Mouse (Mus musculus): ENCODE measurements around the gene Mprip. TPM values are rescaled to one million over a fixed set of nuclear protein-coding genes. Genes with fewer than 3 reads are reported as not detected.
"Not testable (repeated sequence)": the region's sequence is repeated elsewhere in the genome, so short reads cannot be mapped to it uniquely, and the experiment has no call there.

Mprip gene
- polyA plus RNA-seq, 2 experiments from 2014 or later: 21.3 to 29.6 TPM

- no peak for ATAC-seq
Measured at GRCm38 (mm10) chr11:59717801-59718291, 56.7 kb downstream of the Mprip start.

- ATAC-seq: no peak
Measured at GRCm38 (mm10) chr11:59719185-59719584, 58.1 kb downstream of the Mprip start.

GRCm38 (mm10) chr11:59721385-59721784, 60.3 kb downstream of the Mprip start:
- no peak for ATAC-seq

- ATAC-seq: no peak
Measured at GRCm38 (mm10) chr11:59727204-59727603, 66.1 kb downstream of the Mprip start.

GRCm38 (mm10) chr11:59731821-59732220, 70.7 kb downstream of the Mprip start:
- no peak for ATAC-seq

GRCm38 (mm10) chr11:59732407-59733066, 71.4 kb downstream of the Mprip start:
- ATAC-seq: no peak

- not testable (repeated sequence) for ATAC-seq
Measured at GRCm38 (mm10) chr11:59733600-59733999, 72.5 kb downstream of the Mprip start.

- no peak for ATAC-seq
Measured at GRCm38 (mm10) chr11:59734335-59734734, 73.2 kb downstream of the Mprip start.

- ATAC-seq: not testable (repeated sequence)
Measured at GRCm38 (mm10) chr11:59735938-59736337, 74.8 kb downstream of the Mprip start.

- ATAC-seq: no peak
Measured at GRCm38 (mm10) chr11:59737250-59737649, 76.1 kb downstream of the Mprip start.

GRCm38 (mm10) chr11:59739996-59740395, 78.9 kb downstream of the Mprip start:
- no peak for ATAC-seq

- no peak for ATAC-seq
Measured at GRCm38 (mm10) chr11:59741915-59742314, 80.8 kb downstream of the Mprip start.

- ATAC-seq: no peak
Measured at GRCm38 (mm10) chr11:59743307-59743706, 82.2 kb downstream of the Mprip start.

GRCm38 (mm10) chr11:59743712-59744111, 82.6 kb downstream of the Mprip start:
- no peak for ATAC-seq

GRCm38 (mm10) chr11:59744374-59744773, 83.3 kb downstream of the Mprip start:
- no peak for ATAC-seq

- ATAC-seq: no peak
Measured at GRCm38 (mm10) chr11:59745851-59746250, 84.7 kb downstream of the Mprip start.

- ATAC-seq: no peak
Measured at GRCm38 (mm10) chr11:59746614-59747013, 85.5 kb downstream of the Mprip start.

GRCm38 (mm10) chr11:59749050-59749449, 87.9 kb downstream of the Mprip start:
- ATAC-seq: no peak

GRCm38 (mm10) chr11:59754504-59754903, 93.4 kb downstream of the Mprip start:
- no peak for ATAC-seq

GRCm38 (mm10) chr11:59756351-59756750, 95.2 kb downstream of the Mprip start:
- ATAC-seq: no peak

- ATAC-seq: no peak
Measured at GRCm38 (mm10) chr11:59758191-59758985, 97.3 kb downstream of the Mprip start.

- ATAC-seq: no peak
Measured at GRCm38 (mm10) chr11:59759178-59759577, 98.1 kb downstream of the Mprip start.

GRCm38 (mm10) chr11:59759626-59760025, 98.5 kb downstream of the Mprip start:
- ATAC-seq: no peak

- no peak for ATAC-seq
Measured at GRCm38 (mm10) chr11:59760796-59761195, 99.7 kb downstream of the Mprip start.

Data from CD4-positive, CD25-positive, alpha-beta regulatory T cell, adult 4 months (primary cell).